Mouse (Mus musculus): ENCODE results near the gene Rab11fip2. TPM values are rescaled to one million over a fixed set of nuclear protein-coding genes. Genes with fewer than 3 reads are reported as not detected.

Gene Rab11fip2
- 1.3 and 1.9 TPM in 2 replicates for total RNA-seq (2015; ENCODE audit: low replicate concordance)
- 2.9 and 3.4 TPM in 2 replicates for total RNA-seq (2017; ENCODE audit: low replicate concordance)

- peak; percentile 94 for ATAC-seq (replicated peaks; ENCODE audit: low FRiP score, poor library complexity, severe bottlenecking)
These were observed at the start of gene Rab11fip2 for GRCm38 (mm10) chr19:59943322-59943871. Gene Rab11fip2, minus strand, starts transcription at chr19:59943654.

DNA sequence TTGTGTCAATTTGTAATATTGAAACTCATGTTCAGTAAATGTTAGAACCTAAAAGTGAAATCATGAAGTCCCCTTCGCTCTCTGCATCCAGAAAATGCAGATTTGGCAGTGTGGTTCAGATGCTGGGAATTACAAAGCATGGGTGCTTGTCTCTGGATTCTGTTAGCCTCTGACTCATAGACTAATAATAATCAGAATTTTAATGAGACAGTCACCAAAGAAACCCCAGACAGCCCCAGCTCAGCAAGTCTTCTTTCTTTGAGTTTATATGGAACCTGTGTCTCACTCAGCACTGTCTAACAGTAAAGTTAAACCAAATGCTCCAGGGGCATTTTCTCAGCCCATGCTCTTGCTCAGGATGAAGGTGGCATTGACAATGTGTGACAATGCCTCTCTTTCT lies 38.1 kb upstream of the Rab11fip2 start:
- no peak for ATAC-seq (replicated peaks; ENCODE audit: low FRiP score, poor library complexity, severe bottlenecking)

GRCm38 (mm10) chr19:59954936-59955335 lies 11.5 kb upstream of the Rab11fip2 start:
- ATAC-seq (replicated peaks; ENCODE audit: low FRiP score, poor library complexity, severe bottlenecking): no peak

DNA sequence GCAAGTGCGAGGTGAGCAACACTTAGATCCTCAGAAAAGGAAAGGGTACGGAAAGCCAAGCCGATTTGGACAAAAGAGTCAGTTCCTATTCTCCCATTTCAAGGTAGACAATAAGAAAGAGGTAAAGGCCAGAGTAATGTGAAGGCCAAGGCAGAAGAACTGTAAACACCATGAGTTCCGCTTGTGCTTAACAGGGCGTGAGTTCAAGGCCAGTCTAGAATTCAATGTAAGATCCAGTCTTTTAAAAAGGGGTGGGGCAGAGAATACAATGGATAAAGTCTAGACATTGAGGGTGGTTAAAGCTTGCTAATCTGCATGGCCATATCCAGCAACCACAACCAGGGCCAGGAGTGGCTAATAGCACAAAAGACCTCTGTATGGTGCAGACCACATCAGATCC lies 6.3 kb upstream of the Rab11fip2 start:
- no peak for ATAC-seq (replicated peaks; ENCODE audit: low FRiP score, poor library complexity, severe bottlenecking)

- ATAC-seq (replicated peaks; ENCODE audit: low FRiP score, poor library complexity, severe bottlenecking): peak; percentile 52; the same call in 1 of the 2 replicates
These were observed 635 bp downstream of the Rab11fip2 start for GRCm38 (mm10) chr19:59942716-59943321.

GRCm38 (mm10) chr19:59939711-59940110 lies 3.7 kb downstream of the Rab11fip2 start:
- ATAC-seq (replicated peaks; ENCODE audit: low FRiP score, poor library complexity, severe bottlenecking): no peak

- no peak for ATAC-seq (replicated peaks; ENCODE audit: low FRiP score, poor library complexity, severe bottlenecking)
These were observed 11.4 kb downstream of the Rab11fip2 start for GRCm38 (mm10) chr19:59932085-59932484.

- ATAC-seq (replicated peaks; ENCODE audit: low FRiP score, poor library complexity, severe bottlenecking): no peak
These were observed 14.8 kb downstream of the Rab11fip2 start for GRCm38 (mm10) chr19:59928672-59929071.

- ATAC-seq (replicated peaks; ENCODE audit: low FRiP score, poor library complexity, severe bottlenecking): no peak
These were observed 17.3 kb downstream of the Rab11fip2 start for GRCm38 (mm10) chr19:59926125-59926524.

DNA sequence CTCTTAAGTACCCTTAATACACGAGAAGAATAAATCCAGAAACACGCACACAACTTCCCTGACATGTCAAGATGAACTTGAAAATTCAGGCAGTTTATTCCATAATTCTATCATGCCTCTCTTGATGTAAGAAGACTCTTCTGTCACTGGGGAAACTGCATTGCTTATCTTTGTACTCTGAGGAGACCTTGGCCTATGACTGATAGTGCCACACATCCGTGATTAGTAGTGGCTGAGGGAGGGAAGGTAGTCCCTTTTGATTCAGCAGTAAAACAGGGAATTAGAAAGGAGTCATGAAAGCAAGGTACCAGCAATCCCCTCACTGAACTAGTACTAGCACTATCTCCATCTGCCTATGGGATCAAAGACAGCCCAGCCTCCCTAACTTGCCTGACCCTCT lies 22.6 kb downstream of the Rab11fip2 start:
- no peak for ATAC-seq (replicated peaks; ENCODE audit: low FRiP score, poor library complexity, severe bottlenecking)

DNA sequence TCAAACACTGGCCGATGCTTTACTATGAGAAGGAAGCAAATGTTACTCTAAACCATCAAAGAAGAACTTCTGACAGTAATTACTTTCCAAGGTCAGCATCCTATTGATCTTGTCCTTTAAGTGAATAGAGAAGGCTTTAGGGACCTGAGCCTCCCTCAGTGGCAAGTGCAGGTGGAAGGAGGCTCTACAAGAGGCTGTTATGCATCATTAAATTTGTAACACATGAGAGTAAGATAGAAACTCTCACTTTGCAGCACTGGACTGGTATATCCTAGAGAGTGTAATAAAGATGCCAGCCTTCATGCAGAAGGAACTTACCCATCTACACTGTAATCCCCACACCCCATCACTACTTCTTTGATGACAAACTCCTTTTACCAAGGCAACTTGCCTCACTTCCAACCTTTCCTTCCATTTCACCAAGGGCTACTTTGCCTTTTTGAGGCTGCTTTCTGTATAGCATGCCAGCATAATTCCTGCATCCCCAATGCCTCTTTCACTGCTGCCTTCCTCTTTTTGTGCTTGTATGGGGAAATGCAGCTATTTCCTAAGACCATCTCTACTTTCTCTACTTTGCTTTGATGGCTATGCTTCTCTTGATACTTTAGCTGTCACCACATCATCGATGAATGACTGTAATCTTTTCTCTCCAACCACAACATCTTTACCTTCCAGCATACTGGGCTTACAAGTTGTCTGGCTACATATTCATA lies 25.4 kb downstream of the Rab11fip2 start:
- ATAC-seq (replicated peaks; ENCODE audit: low FRiP score, poor library complexity, severe bottlenecking): no peak

- ATAC-seq (replicated peaks; ENCODE audit: low FRiP score, poor library complexity, severe bottlenecking): no peak
These were observed 31.9 kb downstream of the Rab11fip2 start for GRCm38 (mm10) chr19:59911554-59911953.

DNA sequence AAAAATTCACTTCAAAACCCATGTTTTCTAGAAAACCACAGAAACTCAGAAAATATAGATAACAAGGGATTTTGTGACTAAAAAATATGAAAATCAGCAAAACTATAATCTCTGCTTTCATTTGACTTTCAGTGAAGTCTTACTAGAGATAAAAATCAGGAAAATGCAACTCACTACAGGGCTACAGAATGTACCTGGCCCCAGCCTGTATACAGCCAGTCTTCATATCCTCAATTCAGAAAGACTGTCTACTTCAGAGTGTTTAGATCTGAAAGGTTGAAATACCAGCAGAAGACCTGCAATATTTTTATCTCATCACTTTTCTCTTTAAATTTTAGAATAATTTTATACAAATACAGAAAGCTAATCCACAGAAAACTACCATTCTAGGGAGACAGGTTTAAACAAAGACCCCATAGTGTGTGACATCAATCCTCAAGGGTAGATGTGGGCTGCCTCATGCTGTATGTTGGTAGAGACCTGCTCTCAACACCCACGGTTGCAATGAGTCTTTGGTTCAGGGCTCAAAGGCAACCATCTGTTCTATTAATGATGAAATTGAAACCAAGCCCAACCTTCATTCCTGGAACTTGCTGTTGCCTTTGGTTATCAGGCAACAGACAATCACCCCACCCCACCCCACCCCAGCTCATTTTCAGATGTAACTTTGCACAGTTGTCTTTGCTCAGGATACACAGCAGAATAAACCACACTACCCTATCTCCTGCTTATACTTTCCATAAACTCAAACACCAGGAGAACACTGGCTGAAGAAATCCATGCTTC lies 38.0 kb downstream of the Rab11fip2 start:
- peak; percentile 74 for ATAC-seq (replicated peaks; ENCODE audit: low FRiP score, poor library complexity, severe bottlenecking)

DNA sequence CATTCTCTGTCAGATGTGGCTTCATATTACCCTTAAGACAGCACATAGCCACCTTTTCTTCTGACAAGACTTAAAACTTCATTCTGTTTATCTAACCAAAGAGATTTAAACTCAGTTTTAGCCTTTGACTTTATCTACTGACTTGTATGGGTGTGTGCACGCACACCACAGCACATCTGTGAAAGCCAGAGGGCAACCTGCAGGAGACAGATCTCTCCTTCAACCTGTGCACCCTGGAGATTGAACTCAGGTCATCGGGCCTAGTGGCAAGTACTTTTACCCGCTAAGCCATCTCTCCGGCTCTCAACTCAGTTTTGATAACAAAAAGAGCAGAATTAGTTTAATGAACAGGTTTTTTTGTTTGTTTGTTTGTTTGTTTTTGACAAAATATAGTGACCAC lies 43.5 kb downstream of the Rab11fip2 start:
- peak; percentile 75 for ATAC-seq (replicated peaks; ENCODE audit: low FRiP score, poor library complexity, severe bottlenecking)

GRCm38 (mm10) chr19:59898301-59898700 lies 45.2 kb downstream of the Rab11fip2 start:
- ATAC-seq (replicated peaks; ENCODE audit: low FRiP score, poor library complexity, severe bottlenecking): no peak

GRCm38 (mm10) chr19:59889383-59889782 lies 54.1 kb downstream of the Rab11fip2 start:
- ATAC-seq (replicated peaks; ENCODE audit: low FRiP score, poor library complexity, severe bottlenecking): no peak

DNA sequence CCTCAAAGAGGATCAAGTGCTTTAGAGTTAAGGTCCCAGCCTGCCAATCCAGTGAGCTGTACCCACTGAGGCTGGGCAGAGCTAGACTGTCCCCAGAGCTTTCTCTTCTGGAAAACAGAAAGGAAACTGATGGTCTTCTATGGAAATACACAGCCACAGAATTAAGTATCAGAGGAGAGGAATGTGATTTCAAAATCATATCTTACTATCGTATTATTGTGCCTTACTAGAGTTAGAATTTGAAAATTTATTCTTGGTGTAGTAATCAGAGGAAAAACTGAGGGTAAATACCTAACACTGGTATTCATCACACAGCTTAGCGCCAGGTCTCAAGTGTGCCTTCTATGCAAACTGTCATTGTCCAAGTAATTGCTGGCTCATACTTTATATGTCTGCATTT lies 54.6 kb downstream of the Rab11fip2 start:
- no peak for ATAC-seq (replicated peaks; ENCODE audit: low FRiP score, poor library complexity, severe bottlenecking)

DNA sequence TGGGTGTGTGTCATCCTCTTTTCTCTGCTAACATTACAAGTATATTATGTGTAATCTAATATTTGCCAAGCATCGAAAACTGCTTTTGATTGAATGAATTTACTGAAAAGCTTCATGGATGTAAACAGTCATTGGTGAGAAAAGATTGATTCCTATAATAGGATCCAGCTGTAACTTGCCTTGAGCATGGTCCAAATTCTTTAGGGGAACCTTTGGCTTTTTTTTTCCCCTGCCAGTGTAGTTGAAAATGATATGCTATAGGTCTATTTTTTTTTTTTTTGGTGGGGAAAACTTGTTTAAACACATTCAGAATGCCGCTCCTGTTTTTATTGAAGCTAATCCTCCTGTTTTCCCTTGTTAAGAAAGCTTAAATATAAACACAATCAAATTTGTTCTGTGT lies 55.6 kb downstream of the Rab11fip2 start:
- ATAC-seq (replicated peaks; ENCODE audit: low FRiP score, poor library complexity, severe bottlenecking): no peak

GRCm38 (mm10) chr19:59885301-59885700 lies 58.2 kb downstream of the Rab11fip2 start:
- ATAC-seq (replicated peaks; ENCODE audit: low FRiP score, poor library complexity, severe bottlenecking): no peak

DNA sequence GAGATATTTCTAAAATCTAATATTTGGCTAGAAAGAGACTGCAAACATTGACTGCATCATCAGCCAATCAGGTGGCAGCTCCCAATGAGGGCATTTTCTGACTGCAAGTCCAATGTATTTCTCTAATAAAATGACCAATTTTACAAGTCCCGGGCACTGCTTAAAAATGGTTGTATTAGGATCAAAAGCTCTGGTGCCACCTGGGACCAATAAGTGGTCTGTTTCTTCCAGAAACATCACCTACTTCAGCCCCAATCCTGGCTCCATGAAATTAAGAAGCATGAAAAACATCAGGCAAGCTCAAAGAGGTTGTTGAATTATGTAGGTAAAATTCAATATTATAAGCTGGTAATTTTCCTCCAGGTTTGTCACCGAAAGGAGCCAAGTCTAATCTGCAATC lies 66.2 kb downstream of the Rab11fip2 start:
- ATAC-seq (replicated peaks; ENCODE audit: low FRiP score, poor library complexity, severe bottlenecking): no peak

Measured in erythroblast, adult 5-6 weeks (primary cell).